Mouse (Mus musculus): Measurements from ENCODE around the gene Gstm4. TPM values are rescaled to one million over a fixed set of nuclear protein-coding genes. Genes with fewer than 3 reads are reported as not detected.
A peak's percentile ranks its signal among the peaks of the same experiment; 100 is the strongest.
"Not testable (repeated sequence)": the region's sequence is repeated elsewhere in the genome, so short reads cannot be mapped to it uniquely, and the experiment has no call there.

Gstm4 gene
- polyA plus RNA-seq, 1 experiment from 2014 or later = 15.3 TPM

DNA sequence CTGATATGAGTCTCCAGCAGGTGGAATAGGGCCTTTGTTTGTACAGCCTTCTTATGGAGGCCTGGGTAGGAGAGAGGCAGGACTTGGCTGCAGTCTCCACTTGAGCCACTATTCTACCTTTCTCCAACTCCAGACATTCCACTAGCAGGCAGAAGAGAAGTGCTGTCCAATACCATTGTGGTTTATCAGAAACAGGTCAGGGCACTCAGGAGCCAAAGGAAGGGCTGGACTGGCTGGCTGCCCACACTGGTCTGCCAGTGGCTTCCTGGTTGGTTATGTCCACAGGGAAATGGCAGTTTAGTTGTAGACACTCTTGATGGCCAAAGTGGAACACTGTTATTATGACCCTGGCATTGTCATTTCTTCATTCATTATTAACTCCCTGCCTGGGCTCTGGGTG, 12.6 kb downstream of the Gstm4 start:
- Histone ChIP-seq H3K27me3 (no peaks in the 10 kb centered on the region), H3K4me1 (no peaks in the 10 kb centered on the region), H3K27ac (replicated peaks) (no peak overlapping the region), H3K9ac (no peak overlapping the region), H3K4me3 (replicated peaks) (no peak overlapping the region), H3K36me3 (no peaks in the 10 kb centered on the region), H3K4me2 (replicated peaks) (no peak overlapping the region), H3K9me3 (replicated peaks) (no peaks in the 10 kb centered on the region)
- no peak for ATAC-seq (ENCODE audit: insufficient number of reproducible peaks, low FRiP score, low TSS enrichment, low read depth)

DNA sequence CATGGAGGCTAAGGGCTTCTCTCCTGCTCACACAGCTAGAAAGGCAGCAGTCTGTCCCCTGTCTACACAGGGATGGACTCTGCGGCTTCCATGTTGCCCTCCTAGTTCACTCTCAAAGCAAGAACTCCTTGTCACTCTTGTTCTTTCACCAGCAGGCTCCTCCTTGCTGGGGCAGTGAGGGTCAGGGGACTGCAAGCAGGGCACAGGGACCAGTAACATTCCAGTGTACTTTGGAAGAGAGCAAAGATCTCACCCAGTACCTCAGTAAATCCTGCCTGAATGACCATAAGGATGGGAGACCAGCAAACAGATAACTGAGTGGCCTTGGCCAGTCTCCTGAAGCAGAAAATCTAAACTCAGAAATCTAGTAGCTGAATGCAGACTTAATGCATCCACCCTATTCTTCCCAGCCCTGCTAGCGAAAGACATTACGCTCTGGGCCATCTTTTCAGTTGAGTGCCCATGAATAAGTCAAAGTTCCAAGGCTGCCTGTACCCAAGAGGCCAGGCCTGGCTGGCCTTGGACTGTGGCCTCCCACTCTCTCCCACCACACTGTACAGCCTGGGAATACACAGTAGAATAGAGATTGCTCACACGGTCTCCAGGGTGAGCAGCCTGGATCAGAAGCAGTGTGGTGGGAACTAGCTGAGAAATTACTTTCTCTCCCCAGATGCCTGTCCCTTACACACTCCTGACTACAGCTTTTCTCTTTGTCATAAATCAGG, 15.9 kb downstream of the Gstm4 start:
- ATAC-seq (ENCODE audit: insufficient number of reproducible peaks, low FRiP score, low TSS enrichment, low read depth) = no peak
- WGBS = 83% methylated on average over 4 of the region's 4 CpGs

DNA sequence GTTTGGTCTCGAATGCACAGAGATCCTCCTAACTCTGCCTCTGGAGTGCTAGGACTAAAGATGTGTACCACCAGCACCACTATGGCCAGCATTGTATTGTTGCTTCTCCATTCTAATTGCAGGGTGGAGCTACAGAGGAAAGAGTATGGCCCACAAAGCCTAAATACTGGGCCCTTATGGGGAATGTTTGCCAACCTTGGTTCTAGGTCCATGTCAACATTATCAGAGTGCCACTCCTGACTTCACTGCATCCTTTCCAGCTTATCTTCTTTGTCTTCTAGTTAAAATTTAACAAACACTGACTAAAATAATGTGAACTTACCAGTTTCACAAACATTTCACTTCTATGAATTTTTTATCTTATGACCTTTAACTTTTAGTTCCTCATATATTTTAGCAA, 18.1 kb downstream of the Gstm4 start:
- WGBS = 73% methylated on average over 1 of the region's 1 CpGs
- H3K4me2 ChIP-seq (replicated peaks) = no peak overlapping the region
- no peaks in the 10 kb centered on the region for H3K9me3 ChIP-seq (replicated peaks)
- no peaks in the 10 kb centered on the region for H3K36me3 ChIP-seq
- no peak overlapping the region for H3K27ac ChIP-seq (replicated peaks)
- ATAC-seq (ENCODE audit: insufficient number of reproducible peaks, low FRiP score, low TSS enrichment, low read depth) = no peak
- no peak overlapping the region for H3K4me3 ChIP-seq (replicated peaks)
- H3K4me1 ChIP-seq = no peaks in the 10 kb centered on the region
- H3K9ac ChIP-seq = no peak overlapping the region
- H3K27me3 ChIP-seq = no peaks in the 10 kb centered on the region

More for the DNA sequence above, 15.9 kb downstream of the Gstm4 start:
- H3K27me3 ChIP-seq = no peaks in the 10 kb centered on the region
- no peaks in the 10 kb centered on the region for H3K4me1 ChIP-seq
- no peak overlapping the region for H3K4me2 ChIP-seq (replicated peaks)
- H3K4me3 ChIP-seq (replicated peaks) = no peak overlapping the region
- H3K36me3 ChIP-seq = no peaks in the 10 kb centered on the region
- H3K27ac ChIP-seq (replicated peaks) = no peak overlapping the region
- H3K9ac ChIP-seq = no peak overlapping the region
- no peaks in the 10 kb centered on the region for H3K9me3 ChIP-seq (replicated peaks)

DNA sequence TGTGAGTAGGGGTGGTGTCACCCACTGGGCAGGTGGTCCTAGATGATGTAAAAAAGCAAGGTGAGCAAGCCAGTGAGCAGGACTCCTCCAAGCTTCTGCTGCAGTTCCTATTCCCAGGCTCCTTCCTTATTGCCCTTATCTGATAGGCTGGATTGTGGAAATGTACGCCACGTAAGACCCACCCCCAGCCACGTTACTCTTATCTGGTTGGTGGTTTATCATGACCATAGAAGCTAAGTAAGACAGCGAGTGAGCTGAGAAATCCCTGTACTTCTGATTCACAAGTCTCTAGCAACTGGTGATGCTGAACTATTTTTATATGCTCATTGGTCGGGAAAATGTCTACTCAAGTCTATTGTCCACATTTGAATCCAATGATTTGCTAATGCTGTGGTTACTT, 18.6 kb downstream of the Gstm4 start:
- Histone ChIP-seq H3K4me3 (replicated peaks) (no peak overlapping the region), H3K9ac (no peak overlapping the region), H3K9me3 (replicated peaks) (no peaks in the 10 kb centered on the region), H3K27me3 (no peaks in the 10 kb centered on the region), H3K4me2 (replicated peaks) (no peak overlapping the region), H3K4me1 (no peaks in the 10 kb centered on the region), H3K36me3 (no peaks in the 10 kb centered on the region), H3K27ac (replicated peaks) (no peak overlapping the region)
- no peak for ATAC-seq (ENCODE audit: insufficient number of reproducible peaks, low FRiP score, low TSS enrichment, low read depth)
- 73% methylated on average over 5 of the region's 5 CpGs for WGBS

DNA sequence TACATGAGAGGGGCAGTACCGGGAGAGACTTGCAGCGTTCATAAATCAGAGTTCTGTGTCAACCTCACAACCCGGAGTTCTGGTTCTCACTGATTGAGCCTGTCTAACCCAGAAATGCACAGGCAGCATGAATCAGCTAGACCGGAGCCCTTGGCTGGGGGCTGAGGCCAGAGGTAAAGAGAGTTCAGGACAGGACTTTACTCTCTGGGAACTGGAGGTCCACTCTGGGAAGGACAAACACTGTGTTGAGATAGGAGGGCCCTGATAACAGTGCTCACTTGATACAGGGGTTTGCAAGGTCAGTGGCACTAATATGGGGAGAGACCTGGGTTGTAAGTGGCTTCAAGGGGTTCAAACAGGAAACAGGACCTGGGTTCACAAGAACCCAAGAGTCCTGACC, 19.4 kb downstream of the Gstm4 start:
- H3K27ac ChIP-seq (replicated peaks) = no peak overlapping the region
- WGBS = 83% methylated on average over 4 of the region's 4 CpGs
- no peak overlapping the region for H3K4me2 ChIP-seq (replicated peaks)
- no peaks in the 10 kb centered on the region for H3K4me1 ChIP-seq
- H3K9ac ChIP-seq = no peak overlapping the region
- H3K27me3 ChIP-seq = no peaks in the 10 kb centered on the region
- H3K4me3 ChIP-seq (replicated peaks) = no peak overlapping the region
- H3K9me3 ChIP-seq (replicated peaks) = no peaks in the 10 kb centered on the region
- ATAC-seq (ENCODE audit: insufficient number of reproducible peaks, low FRiP score, low TSS enrichment, low read depth) = no peak
- H3K36me3 ChIP-seq = no peaks in the 10 kb centered on the region

DNA sequence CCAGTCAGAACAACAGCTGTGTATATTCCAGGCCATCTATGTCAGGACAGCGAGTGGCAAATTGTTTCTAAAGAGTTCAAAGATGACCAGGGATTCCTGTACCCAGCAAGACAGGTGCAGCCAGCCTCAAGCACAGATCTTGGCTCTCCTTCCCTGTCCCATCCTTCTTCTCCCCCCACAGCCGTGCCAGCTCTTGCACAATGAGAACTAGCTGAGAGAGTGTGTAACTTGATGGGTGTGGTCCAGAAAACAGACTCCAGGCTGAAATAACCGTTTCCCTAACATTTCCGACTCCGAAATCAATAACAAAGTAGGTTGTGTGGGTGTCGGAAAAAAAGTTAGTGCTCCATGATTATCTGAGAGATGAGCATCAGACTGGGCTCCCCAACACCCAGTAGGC, 22.0 kb downstream of the Gstm4 start:
- H3K36me3 ChIP-seq = no peaks in the 10 kb centered on the region
- no peak overlapping the region for H3K27ac ChIP-seq (replicated peaks)
- H3K27me3 ChIP-seq = no peaks in the 10 kb centered on the region
- H3K9ac ChIP-seq = no peak overlapping the region
- ATAC-seq (ENCODE audit: insufficient number of reproducible peaks, low FRiP score, low TSS enrichment, low read depth) = no peak
- H3K4me3 ChIP-seq (replicated peaks) = no peak overlapping the region
- 61% methylated on average over 6 of the region's 6 CpGs for WGBS
- H3K4me2 ChIP-seq (replicated peaks) = no peak overlapping the region
- peaks cover 8% of the 10 kb centered on the region for H3K4me1 ChIP-seq
- no peaks in the 10 kb centered on the region for H3K9me3 ChIP-seq (replicated peaks)

DNA sequence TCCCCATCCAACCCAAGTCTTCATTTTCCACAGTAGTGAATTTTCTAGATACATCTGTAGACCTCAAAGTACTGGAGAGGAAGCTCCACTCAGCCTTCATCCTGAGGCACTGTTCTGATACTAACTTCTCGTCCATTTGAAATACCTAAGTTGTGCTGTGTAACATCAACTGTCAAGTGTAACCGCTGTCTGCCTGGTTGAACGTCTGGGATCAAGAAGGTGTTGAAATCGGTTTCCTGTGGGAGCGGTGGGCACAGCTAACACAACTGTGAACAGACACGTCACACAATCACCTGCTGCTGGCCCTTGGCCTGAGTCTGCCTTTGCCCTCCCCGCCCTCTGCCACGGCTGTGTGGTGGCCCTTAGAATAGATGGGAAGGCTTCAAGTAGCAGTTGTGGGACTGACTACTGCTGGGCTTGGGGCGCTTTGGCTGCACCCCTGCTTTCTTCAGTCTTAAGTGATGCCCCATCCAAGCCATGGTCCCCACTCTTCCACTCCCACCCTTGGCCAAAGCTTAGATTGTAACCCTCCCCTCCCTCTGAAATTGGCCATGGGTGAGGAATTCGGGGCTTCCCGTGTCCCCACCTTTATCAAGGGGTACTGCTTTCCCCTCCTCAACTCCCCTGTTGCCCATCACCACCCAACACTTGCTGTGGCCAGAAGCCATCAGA, 24.2 kb downstream of the Gstm4 start:
- 80% methylated on average over 11 of the region's 11 CpGs for WGBS
- not testable (repeated sequence) for ATAC-seq (ENCODE audit: insufficient number of reproducible peaks, low FRiP score, low TSS enrichment, low read depth); H3K27ac ChIP-seq (replicated peaks)

DNA sequence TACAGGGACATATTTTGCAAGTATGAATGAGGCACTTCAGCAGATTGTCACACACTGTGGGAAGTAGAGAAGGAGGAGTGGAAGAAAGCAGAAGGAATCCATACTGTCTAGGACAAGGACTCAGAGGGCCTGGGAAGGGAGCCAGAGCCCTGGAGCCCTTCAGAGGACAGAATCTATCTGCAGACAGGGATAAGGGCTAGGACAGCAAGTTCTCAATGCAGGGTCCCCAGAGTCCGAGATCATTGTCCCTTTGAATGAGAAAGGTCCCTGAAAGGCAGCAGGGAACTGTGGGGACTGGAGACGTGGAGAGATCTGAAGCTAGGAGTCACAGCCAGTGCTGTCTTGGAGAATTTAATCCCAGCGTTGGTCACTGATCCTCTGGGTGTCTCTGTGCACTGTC, 25.5 kb downstream of the Gstm4 start:
- not testable (repeated sequence) for H3K27me3 ChIP-seq; H3K4me2 ChIP-seq (replicated peaks); ATAC-seq (ENCODE audit: insufficient number of reproducible peaks, low FRiP score, low TSS enrichment, low read depth); H3K27ac ChIP-seq (replicated peaks); H3K36me3 ChIP-seq; H3K4me3 ChIP-seq (replicated peaks); H3K9me3 ChIP-seq (replicated peaks); H3K9ac ChIP-seq
- H3K4me1 ChIP-seq = peaks cover 18% of the 10 kb centered on the region
- 65% methylated on average over 3 of the region's 3 CpGs for whole genome bisulfite sequencing

More for the DNA sequence above, 24.2 kb downstream of the Gstm4 start:
- not testable (repeated sequence) for H3K36me3 ChIP-seq; H3K9me3 ChIP-seq (replicated peaks); H3K27me3 ChIP-seq; H3K9ac ChIP-seq; H3K4me3 ChIP-seq (replicated peaks); H3K4me2 ChIP-seq (replicated peaks)
- peaks cover 18% of the 10 kb centered on the region for H3K4me1 ChIP-seq

DNA sequence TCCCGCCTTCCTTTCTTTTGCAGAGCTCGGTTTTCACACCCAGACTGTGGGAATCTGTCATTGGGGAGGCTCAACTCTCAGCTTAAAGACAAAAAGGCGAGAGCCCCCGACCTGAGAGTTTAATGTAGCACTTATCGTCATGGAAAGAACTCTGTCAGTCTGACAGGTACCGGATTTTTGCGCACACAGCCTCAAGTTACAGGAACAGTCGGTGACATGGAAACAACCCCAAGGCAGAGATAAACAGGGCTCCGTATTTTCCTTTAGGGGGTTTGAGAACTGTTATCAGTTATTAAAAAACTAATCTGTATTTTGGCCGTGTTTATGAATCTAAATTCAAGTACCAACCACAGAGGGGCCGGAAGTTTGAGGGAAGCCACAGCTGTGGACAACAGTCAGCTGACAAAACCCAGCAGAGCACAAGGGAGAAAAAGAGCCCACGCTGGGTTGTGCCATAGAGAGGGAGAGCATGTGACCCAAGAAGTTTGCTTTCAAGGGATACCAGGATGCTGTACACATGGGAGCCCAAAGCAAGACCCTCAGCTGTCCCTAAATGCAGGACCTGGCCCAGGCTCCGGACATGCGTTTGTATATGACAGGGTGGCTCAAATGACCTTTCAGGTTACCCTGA, 26.4 kb downstream of the Gstm4 start:
- H3K36me3 ChIP-seq = no peaks in the 10 kb centered on the region
- 21% methylated on average over 14 of the region's 14 CpGs for WGBS

DNA sequence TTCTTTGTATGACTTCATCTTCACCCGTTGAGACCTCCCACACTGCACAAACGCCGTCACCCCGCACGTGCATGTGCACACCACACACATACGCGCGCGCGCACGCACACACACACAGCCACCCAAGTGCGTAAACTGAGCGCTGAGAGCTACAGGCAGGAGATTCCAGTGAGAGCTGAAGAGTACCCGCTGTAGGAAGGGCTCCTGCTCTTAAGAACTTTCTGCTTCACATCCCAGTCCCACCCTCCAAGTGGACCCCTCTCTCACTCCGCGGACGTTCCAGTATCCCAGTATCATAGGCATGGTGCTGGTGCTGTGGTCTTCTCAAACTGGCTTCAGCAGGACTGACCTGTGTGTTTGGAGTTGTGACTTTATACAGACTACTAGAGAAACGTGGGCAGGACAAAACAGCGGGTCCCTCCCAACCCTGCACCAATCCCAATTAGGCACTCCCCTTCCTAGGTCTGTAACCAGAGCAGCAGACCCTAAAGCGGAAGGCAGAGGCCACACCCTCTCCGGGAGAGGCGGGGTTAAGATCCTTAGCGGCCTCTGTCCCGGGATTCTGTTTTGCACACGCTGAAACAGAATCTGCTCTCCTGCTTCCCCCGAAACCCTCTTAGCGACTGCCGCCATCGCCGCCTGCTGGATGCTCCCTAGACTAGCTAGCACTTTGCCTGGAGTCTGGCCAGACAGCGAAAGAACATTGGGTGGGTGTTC, 27.1 kb downstream of the Gstm4 start, which contains the start of gene Gstm1:
Gene Gstm1, minus strand, starts transcription at position 501 of the 717 bp plus-strand sequence.
- no peaks in the 10 kb centered on the region for H3K36me3 ChIP-seq
- peak within 1 kb of the TSS; percentile 94 for H3K27ac ChIP-seq (replicated peaks)
- peak within 1 kb of the TSS; percentile 47 for H3K4me3 ChIP-seq (replicated peaks)
- peaks cover 23% of the 10 kb centered on the region for H3K4me1 ChIP-seq
- H3K9ac ChIP-seq = peak within 1 kb of the TSS; percentile 48
- ATAC-seq (ENCODE audit: insufficient number of reproducible peaks, low FRiP score, low TSS enrichment, low read depth) = peak; percentile 97
- under 1% methylated on average over 31 of the region's 31 CpGs for WGBS
- H3K9me3 ChIP-seq (replicated peaks) = no peaks in the 10 kb centered on the region
- H3K4me2 ChIP-seq (replicated peaks) = peak within 1 kb of the TSS; percentile 73
- H3K27me3 ChIP-seq = no peaks in the 10 kb centered on the region

More for the DNA sequence above, 26.4 kb downstream of the Gstm4 start:
- no peak for ATAC-seq (ENCODE audit: insufficient number of reproducible peaks, low FRiP score, low TSS enrichment, low read depth)
- Histone ChIP-seq H3K4me2 (replicated peaks) (peak overlapping the region; percentile 73), H3K9ac (peak overlapping the region; percentile 48), H3K4me3 (replicated peaks) (peak overlapping the region; percentile 47), H3K9me3 (replicated peaks) (no peaks in the 10 kb centered on the region), H3K27ac (replicated peaks) (peak overlapping the region; percentile 94), H3K4me1 (peaks cover 23% of the 10 kb centered on the region), H3K27me3 (no peaks in the 10 kb centered on the region)

DNA sequence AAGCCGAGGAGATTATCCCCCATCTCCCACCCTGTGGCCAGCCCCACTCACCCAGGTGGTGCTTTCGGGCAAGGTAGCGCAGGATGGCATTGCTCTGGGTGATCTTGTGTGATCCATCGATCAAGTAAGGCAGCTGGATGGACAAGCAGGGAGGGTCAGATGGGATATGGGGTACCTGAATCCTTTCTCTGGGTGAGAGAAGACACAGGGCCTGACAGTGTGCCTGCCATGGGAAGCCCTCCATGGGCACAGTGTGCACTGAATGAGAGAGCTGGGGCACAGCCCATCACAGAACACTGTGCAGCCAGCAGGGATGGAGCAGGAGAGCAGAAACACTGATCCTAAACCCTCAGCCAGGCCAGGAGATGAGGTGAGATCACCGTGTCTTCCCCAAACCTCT, 28.2 kb downstream of the Gstm4 start:
- H3K4me1 ChIP-seq = peaks cover 23% of the 10 kb centered on the region
- H3K27me3 ChIP-seq; H3K36me3 ChIP-seq; ATAC-seq (ENCODE audit: insufficient number of reproducible peaks, low FRiP score, low TSS enrichment, low read depth); H3K9ac ChIP-seq; H3K9me3 ChIP-seq (replicated peaks); H3K27ac ChIP-seq (replicated peaks); H3K4me3 ChIP-seq (replicated peaks): not testable (repeated sequence)
- peak overlapping the region; percentile 73 for H3K4me2 ChIP-seq (replicated peaks)
- WGBS = 82% methylated on average over 5 of the region's 5 CpGs

Measured in embryonic facial prominence, embryonic 15.5 days (tissue).